1 mouse cellular context compared by ENCODE assay signal in genomic region chr11:95896446-95897179, GRCm38 (mm10).
TF ChIP-seq lines count a peak whose summit lies in the region.

No protein-coding gene starts in this region.

TF ChIP-seq in MEL, 35 proteins besides CTCF, POLR2A, EP300 and RAD21:
- peak; percentile 67 for TF ChIP-seq MXI1 (IDR thresholded peaks at IDR 0.05; ENCODE audit: low read depth, low read length)
- peak; percentile 53; the same call in 1 of the 2 replicates for TF ChIP-seq HCFC1 (IDR thresholded peaks at IDR 0.05; ENCODE audit: low read depth, low read length)
- no peak for TF ChIP-seq USF2 (IDR thresholded peaks at IDR 0.05; ENCODE audit: borderline replicate concordance in 1 of 2, insufficient read depth in 1 of 2, low read depth in 1 of 2, low read length in 2 of 2)
- TF ChIP-seq SIN3A (IDR thresholded peaks at IDR 0.05; ENCODE audit: low read length) = peak; percentile 53; the same call in 1 of the 2 replicates
- peak; percentile 43; the same call in 1 of the 2 replicates for TF ChIP-seq MYB (IDR thresholded peaks at IDR 0.05; ENCODE audit: low read depth, low read length)
- TF ChIP-seq MAZ (IDR thresholded peaks at IDR 0.05; ENCODE audit: low read depth, low read length) = 0 out of 2 replicates have a peak, but pooled peaks have one; percentile 32
- no peak for TF ChIP-seq GATA1 (IDR thresholded peaks at IDR 0.05; ENCODE audit: low read depth, low read length)
- TF ChIP-seq ZMIZ1 (IDR thresholded peaks at IDR 0.05; ENCODE audit: low read depth, low read length) = peak; percentile 38; the same call in 1 of the 2 replicates
- TF ChIP-seq TCF12 (IDR thresholded peaks at IDR 0.05; ENCODE audit: low read depth, low read length) = peak; percentile 7; the same call in 1 of the 2 replicates
- no peak for TF ChIP-seq JUND (IDR thresholded peaks at IDR 0.05; ENCODE audit: low read depth, low read length)
- peak; percentile 42; the same call in 1 of the 2 replicates for TF ChIP-seq NELFE (IDR thresholded peaks at IDR 0.05; ENCODE audit: low read depth, low read length)
- TF ChIP-seq MAX (IDR thresholded peaks at IDR 0.05; ENCODE audit: low read length) = peak; percentile 50; the same call in 1 of the 2 replicates
